Mouse (Mus musculus) liver (tissue): ENCODE results near the gene Smg6.
A peak's percentile ranks its signal among the peaks of the same experiment; 100 is the strongest.

Experiments
- DNase-seq: peaks from one replicate; pipeline ENCODE4 v3.0.0-alpha.2; 2020; ENCODE audit warnings: mixed read lengths

Smg6 gene

DNA sequence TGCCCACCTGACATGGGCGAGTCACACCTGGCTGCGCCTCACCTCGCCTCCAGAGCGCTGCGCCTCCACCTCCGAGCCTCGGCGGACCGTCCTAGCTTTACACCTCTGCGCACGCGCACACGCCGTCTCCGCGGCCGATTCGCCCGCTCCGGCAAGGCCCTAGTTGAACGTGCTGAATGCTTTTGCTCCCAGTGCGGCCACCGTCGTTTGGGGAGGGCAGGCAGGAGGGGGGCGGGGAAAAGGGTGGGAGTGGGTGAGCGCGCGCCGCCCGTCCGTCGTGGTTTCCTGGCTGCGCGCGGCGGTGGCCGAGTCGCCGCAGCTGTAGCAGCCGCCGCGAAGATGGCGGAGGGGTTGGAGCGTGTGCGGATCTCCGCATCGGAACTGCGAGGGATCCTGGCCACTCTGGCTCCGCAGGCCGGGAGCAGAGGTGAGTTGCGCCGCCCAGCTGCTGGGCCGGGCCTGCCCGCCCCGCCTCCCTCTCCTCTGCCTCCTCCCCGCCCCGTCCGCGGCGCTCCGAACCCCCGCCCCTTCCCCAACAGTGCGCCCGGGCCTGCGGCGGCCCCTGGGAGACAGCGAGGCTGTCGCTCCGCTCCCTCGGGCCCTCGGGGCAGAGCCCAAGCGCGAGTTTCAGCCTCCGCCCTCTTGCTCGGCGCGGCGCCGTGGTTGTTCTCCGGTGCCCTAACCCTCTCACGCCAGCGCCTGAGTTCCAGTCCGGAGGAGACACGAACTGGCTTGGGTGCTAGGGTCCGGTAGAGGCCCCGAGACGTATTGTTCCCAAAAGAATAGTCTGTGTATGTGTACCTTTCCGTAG lies at the start of gene Smg6, which contains the start of gene Srr:
Gene Smg6, plus strand, starts transcription at position 247 of the 811 bp plus-strand sequence.
Gene Srr, minus strand, starts transcription at position 372 of the 811 bp plus-strand sequence.
- peak; percentile 98 for DNase-seq

DNA sequence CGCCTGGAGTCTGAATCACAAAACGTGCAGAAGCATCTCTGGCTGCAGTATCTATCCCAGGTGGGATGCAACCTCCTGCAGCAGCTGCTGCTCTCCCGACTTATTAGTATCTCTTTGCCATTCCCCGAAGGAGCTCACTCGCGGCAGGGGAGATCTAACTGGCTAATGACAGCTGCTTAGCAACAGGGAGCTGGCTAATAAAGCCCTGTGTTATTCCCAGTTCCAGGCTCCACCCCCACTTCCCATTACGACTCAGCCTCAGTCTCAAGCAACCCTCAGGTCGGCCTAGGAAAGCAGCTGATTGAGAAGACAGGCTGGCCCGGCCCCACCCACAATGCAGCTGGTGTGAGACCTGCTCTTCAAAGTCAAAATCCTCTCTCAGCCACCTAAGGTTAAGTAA lies 48.8 kb upstream of the Smg6 start:
- no peak for DNase-seq

DNA sequence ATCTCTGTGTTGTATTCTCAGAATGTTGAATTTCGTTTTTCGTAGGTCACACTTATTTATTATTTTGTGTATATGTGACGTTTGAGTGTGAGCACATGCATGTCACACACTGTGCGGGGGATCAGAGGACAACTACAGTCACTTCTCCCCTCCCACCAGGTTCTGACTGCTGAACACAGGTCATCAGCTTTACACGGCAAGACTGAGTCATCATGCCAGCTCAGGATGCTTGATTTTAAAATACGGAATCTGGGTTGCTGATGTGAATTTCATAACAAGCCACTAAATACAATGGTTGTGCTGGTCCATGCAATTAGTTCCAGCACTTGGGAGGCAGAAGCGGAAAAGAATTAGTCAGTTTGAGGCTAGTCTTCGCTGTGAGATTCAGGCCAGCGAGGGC lies 44.6 kb upstream of the Smg6 start:
- no peak for DNase-seq

DNA sequence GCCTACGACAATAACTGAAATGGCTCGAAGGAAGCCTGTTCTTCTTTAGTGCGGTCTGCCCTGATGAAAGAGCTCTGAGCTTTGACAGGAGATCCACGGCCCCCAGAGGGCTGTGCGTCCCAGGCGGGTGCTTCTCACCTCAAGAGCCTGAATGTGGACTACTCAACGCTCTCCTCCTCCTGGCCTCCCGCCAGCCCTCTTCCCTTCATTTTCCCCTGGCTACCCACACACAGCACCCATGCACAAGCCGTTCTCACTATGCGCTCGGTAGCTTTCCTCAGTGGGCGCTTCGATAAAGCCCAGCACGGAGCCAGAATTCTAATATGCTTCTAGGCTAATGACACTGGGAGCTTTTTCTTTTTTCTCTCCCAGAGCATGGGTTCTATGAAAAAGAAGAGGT lies 43.6 kb upstream of the Smg6 start:
- no peak for DNase-seq

DNA sequence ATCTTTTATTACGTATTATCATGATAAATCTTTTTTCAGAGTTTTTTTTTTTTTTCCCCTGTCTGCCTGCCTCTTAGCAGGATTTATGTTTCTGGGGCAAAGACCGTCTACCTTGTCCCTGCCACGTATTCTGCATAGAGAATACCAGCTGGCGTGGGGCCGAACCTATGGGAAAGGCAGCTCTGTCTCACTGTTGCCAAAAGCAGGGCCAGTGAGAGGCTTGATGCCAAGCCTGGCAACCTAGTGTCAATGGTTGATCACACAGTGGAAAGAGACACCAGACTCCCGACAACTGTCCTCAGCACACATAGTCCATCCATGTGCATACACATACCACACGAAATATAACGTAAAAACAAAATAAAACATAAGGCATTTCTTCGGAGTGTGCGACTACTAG lies 42.5 kb upstream of the Smg6 start:
- DNase-seq = no peak

DNA sequence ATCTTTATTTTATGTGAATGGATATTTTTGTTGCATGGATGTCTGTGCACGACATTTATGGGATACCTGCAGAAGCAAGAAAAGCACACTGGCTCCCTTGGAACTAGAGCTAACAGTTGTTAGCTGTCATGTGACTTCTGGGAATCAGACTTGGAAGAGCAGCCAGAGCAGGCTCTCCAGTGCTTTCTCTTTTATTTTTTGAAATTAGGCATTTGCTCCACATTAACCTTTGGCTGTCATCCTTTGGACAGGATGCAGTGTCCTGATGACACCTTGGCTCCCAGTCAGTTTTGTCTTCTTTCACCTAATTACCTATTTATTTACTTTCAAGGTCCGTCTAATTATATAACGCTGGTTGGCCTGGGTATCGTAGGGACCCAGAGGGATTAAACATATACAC lies 31.0 kb upstream of the Smg6 start:
- DNase-seq = no peak

DNA sequence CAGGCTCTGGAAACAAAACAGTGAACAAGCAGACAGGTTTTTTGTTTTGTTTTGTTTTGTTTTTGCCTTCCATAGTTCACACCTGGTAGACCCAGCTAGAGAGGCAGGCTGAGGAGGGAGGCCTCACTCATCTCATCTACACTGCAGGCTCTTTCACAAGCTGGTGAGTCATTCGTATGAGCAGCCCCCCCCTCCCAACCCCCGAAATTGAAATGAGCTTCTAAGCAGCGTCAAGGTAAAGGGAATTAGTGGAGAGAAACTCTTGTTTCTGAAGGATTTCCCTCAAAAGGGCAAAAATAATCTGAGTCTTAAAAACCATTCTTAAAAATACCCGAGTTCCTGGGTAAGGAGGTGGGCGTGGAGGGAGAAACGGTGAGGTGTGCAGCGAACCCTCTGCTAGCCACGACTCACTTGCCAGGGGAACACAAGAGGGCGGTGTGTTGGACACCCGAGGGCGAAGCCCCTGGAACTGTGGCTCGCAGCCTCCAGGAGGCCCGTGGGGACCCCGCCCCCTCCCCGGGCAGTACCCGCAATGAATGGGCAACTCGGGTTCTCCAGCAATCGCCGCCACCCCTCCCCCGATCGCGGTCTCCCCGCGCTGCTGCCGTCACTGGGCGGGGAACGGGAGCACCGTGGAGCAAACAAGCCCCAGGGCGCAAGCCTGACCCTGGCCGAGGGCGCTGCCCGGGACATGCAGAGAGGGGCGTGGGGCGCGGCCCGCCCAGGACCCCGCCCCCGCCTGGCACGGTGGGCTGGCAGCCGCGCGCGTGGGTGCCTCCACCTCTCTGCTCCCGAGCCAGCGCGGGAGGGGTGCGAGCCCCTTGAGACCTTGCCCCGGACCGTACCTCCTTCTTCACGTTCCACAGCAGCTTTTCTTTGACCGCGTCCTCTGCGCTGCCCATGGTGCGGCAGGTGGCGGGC lies 29.4 kb upstream of the Smg6 start:
- DNase-seq = peak; percentile 71

DNA sequence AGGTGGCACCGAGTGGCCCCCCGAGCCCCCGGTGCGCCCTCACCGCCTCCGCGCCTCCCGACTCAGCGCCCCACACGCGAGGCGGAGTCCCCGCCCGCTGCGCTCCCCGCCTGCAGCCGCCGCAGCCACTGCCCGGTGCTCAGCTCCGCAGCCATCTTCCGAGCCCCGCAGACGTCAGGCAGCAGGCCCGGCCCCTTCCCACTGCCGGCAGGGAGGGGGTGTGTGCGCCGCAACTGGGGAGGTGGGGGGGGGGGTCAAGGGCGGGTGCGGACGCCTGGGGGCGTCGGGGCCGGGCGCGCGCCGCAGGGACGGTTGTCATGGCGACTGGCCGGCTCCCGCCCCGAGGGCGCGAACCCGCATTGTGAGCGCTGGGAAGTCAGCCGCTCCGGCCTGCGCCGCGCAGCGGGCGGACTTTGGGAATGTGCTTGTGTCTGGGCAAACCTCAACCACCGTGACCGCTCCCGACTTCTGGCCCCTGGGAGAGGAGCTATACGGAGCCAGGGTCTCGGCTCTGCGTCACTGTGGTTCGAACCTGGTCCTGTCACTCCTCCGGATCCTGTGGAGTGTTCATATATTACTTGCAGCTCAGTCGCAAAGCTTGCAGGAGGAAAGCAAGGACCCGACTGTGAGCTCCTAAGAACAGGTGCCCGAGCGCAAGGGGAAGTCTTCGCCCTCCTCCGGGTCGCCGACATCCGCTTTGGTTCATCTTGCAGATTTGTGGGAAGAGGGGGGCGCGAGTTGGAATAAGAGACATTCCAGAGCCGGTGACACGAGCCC lies 28.5 kb upstream of the Smg6 start, which contains the start of gene Sgsm2:
Gene Sgsm2, minus strand, starts transcription at position 160 of the 777 bp plus-strand sequence.
- DNase-seq = peak; percentile 81

DNA sequence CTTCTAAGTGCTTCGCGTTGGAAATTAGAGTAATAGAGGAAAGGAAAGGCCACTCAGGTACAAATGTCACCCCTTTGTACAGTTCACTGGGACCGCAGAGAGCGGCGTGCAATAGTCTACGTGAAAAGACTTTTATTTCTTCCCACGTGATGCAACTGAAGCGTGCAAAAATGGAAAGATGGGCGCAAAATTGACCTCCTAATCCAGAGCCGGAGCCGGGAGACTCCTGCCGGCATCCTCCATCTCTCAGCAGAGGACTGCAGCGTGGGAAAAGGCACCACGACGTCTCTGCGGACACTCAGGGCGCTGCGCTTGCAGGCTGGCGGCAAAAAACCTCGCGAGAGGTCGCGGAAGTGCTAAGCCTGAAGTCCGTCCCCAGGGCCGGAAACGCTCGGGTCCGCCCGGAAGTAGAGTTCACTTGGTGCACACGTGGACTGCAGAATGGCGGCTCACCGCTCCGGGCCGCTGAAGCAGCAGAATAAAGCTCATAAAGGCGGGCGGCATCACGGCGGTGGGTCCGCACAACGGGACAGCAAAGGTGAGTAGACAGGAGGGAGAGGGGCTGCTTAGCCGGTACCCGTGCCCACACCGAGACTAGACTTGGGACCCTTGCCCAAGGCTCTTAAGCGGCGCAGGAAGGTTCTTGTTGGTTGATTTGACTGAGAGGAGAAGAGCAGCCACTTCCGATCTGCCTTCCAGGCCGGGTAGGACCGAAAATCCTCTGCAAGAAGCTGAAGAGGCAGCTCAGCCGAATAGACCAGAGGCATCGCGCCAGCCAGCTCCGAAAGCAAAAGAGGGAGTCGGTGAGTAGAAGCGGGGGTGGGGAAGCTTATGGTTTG lies 27.7 kb upstream of the Smg6 start, which contains the start of gene Tsr1:
Gene Tsr1, plus strand, starts transcription at position 394 of the 839 bp plus-strand sequence.
- peak; percentile 90 for DNase-seq

DNA sequence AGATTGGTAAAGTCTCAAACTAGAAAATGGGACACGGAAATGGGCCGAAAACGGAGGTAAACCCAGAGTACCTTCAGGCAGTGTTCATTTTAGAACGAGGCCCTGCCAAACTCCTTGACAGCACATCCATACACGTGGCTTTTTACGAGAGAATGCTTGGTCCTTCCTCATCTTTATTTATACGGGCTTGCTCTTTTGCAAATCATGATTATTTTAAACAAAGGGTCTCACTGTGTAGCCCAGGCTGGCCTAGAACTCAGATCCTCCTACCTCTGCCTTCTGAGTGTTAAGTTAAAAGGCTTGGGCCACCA lies 27.2 kb upstream of the Smg6 start:
- no peak for DNase-seq

DNA sequence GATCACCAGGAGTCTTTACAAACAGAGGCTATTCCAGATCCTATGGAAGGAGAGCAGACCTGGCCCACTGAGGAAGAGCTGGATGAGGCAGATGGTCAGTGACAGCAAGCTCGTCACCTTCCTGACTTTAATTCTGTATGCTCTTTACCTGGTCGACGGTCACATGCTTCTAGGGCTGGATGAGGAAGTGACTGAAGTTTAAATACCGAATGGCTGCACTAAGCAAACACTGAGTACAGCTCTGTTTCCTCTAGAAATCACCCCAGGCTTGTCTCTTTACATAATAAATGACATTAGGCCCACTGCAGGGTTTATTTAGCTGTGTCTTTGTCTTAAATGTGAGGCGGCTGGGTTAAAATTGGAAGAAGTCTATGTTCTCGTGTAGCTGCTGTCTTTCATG lies 24.1 kb upstream of the Smg6 start:
- DNase-seq = no peak

DNA sequence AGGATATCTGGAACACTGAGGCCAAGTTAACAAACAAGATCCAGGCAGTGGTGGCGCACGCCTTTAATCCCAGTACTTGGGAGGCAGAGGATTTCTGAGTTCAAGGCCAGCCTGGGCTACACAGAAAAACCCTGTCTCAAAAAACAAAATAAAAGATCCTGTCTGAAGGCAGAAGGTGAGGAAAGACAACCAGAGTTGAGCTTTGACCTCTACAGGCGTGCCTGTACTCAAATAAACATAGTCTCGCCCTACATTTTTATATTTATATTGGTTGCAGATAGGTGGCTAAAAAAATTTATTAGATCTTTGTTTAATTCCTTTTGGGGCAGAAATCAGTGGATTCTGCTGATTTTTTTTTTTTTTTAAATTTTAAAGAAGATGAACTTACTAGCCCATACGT lies 23.2 kb upstream of the Smg6 start:
- no peak for DNase-seq

DNA sequence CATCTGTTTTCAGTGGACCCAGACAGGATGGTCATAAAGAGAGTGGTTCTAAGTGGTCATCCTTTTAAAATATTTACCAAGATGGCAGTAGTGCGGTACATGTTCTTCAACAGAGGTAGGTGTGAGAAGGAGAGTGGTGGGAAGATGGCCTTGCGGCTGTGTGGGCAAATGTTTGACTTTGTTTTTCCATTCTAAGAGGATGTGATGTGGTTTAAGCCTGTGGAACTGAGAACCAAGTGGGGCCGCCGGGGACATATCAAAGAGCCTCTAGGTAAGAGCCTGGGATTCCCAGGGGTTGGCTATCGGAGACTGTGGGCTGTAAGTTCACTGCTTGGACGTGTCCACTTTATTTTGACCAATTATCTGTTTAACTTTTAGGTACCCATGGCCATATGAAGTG lies 17.8 kb upstream of the Smg6 start:
- no peak for DNase-seq

DNA sequence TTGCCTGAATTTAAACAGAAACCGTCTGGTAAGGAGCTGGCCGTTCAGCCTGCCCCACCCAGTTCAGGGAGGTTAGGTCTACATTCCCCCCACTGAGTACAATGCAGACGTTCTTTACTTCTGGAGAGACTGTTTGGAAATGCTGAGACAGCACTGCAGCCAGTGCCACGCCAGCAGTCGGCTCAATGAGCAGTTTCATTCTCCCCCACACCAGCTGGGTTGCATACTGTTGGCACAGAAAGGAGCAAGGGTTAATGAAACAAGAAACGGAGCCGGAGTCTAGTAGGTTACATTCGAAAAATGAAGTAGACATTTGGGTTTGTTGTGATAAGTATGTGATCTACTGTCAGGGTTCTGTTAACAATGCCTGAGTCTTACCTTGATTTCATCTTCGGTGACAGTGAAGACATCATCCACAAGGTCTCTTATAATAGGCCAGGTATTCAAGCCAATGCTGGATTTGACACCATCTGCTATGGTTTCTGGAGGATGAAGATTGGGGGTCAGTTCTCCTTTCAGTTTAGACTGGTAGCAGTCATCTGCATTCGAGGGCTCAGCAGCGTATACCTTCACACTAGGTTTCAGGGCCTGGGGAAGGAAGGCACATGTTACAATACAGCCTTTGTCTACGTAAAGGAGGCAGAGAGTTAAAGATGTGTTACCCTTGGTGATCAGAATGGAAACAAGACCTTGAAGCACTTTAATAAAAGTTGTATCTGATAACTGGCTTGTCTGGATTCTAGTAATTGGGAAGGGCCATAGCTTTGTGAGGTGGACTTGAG lies 16.8 kb upstream of the Smg6 start:
- no peak for DNase-seq

DNA sequence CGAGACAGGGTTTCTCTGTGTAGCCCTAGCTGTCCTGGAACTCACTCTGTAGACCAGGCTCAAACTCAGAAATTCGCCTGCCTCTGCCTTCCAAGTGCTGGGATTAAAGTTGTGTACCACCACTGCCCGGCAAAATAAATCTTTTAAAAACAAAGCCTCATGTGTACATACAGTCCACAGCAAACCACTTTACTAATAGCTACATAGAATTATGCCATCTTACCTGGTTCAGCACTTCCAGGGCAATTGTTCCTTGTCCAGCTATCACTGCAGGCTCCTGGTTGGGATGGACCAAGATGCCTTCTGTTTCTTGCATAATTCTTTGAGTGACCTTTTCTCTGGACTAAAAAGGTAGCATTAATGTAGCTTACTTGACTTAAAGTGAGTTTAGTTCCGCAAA lies 15.6 kb upstream of the Smg6 start:
- DNase-seq = no peak

DNA sequence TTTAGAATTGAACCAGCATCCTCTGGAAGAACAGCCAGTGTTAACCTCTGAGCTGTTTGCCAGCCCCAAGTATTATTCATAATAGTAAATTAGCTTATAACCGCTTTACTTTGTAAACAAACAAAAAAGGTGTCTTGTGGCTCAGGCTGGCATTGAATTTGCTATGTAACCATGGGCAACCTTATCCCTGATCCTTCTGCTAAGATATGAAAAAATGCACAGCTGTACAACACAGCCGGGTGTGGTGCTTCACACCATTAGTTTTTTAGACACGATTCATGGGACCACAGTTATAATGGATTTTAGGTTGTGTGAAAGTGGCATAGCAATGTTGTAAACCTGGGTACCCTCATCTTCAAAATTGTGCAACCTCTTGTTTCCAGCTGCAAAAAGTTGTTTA lies 13.1 kb upstream of the Smg6 start:
- no peak for DNase-seq

DNA sequence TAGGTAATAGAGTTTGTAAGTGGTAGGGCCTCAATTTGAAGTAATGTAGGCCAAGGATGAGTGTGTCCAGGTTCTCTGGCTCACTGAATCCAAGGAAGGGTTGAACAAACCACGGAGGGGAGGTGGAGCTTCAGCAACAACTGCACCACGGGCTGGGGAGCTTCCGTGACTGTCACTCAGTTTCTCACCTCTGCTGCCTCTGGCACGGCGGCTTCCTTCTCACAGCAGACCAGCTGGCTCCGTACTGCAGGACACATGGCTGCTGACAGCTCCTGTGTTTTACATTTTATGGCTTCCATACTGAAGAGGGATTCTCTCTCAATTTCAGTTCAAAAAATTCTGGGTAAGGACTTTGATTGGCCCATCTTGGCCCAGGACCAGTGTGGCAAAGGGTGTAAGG lies 6.4 kb upstream of the Smg6 start:
- DNase-seq = no peak

DNA sequence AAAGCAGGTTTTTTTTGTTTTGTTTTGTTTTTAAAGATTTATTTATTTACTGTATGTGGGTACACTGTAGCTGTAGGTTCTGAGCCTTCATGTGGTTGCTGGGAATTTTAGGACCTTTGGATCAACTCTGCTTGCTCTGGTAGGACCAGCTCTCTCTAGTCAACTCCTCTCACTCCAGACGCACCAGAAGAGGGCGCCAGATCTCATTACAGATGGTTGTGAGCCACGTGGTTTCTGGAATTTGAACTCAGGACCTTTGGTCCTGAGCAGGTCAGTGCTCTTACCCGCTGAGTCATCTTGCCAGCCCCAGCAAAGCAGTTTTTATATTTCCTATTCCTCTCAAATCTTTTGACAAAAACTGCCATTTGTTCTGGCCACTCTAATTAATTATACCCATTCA lies 1.5 kb upstream of the Smg6 start:
- DNase-seq = peak; percentile 73

DNA sequence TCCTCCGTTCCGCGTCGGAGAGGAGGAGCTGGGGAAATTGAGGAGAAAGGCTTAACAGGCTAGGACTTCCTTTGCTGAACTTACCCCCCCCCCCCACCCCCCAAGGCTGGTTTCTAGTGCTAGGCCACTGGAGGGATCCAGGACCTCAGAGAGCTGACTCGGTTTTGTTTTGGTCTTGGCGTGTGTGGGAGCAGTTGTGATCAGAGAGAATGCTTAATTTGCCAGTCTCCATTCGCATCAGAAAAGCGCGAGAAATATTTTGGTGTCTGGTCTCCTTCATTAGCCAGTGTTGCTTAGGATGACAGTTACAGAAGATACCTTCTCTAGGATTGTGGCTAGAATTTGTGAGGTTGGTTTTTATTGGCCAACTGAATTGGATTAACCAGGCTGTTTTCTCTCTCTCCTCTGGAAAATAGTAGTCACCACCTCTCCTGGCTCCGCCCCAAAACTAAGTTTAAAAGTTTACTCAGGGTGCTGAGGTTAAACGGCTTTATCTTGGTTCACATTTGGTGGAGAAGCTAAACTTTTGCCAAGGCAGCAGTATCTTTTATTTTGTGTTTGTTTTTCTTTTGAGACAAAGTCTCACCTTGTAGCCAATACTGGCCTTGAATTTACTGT lies 874 bp downstream of the Smg6 start:
- peak; percentile 61 for DNase-seq

DNA sequence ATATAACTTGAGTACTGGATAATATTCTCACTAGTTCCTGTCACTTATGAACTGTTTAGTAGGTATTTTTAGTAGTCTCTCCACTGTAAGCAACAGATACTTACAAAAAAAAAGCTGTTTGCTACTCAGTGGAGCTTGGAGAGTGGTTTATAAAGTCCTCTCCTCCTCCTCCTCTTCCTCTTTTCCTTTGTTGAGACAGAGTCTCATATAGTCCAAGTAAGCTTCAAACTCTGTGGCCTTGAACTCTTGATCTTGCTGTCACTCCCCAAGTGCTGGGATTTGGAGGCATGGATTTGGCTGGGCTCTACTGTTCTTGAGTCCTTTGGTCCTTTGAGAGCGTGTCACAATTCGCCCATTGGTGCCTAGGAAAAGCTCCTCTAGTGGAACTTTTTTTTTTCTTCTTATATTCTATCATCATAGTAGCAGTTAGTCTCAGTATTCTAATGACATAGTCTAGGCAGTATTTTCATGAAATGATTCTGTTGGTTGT lies 1.7 kb downstream of the Smg6 start:
- no peak for DNase-seq

DNA sequence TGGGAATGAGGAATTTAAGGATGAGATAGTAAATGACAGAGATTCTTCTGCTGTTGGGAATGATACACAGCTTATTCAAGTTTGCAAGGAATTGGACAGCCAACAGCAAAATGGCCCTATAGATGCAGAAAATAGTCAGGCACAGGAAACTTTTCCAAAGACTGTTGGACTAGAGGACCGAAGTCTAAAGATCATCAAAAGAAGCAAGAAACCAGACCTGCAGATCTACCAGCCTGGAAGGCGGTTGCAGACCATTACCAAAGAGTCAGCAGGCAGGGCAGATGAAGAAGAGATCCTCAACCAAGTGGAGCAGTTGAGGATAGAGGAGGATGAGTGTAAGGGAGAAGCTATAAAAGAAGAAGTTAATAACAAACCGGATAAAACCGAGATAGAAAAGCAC lies 3.5 kb downstream of the Smg6 start:
- no peak for DNase-seq
